Mouse (Mus musculus): Measurements from ENCODE around the gene Gm13090.

Gm13090 gene

DNA sequence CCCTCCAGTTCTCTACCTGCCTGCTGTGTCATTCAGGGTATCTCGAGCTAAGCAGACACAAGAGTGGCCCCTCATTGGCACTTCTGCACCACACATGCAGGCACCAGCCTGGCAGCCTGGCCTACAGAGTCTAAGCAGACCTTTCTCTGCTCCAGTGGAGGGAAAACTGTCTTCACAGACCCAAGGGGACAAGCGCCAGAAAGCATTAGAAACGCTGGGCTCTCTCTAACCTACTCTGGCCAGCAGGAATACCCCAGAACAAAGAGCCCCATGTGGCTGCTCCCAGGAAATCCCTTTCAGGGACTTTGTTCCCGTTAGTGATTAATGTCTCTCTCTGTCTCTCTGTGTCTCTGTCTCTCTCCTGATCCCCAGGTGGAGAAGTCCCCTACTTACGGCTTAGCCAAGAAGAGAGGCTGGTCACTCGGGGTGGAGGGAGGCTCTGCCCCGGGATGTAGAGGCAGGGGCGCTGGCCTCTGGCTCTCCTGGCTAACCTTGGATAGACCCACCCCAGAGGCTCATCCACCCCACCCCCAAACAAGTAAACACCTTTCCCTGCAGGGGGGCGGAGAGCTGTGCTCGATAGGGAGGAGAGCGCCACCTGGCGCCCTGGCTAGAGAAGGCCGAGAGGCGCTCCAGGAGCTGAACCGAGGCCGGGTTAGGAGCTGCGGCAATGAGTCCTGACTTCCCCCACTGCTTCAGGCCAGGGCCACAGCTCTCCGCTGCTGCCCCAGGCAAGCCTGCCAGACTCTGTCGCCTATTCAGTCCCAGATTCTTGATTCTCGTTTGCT lies 49.9 kb downstream of the Gm13090 start:
- DNase-seq: peak; percentile 93

DNA sequence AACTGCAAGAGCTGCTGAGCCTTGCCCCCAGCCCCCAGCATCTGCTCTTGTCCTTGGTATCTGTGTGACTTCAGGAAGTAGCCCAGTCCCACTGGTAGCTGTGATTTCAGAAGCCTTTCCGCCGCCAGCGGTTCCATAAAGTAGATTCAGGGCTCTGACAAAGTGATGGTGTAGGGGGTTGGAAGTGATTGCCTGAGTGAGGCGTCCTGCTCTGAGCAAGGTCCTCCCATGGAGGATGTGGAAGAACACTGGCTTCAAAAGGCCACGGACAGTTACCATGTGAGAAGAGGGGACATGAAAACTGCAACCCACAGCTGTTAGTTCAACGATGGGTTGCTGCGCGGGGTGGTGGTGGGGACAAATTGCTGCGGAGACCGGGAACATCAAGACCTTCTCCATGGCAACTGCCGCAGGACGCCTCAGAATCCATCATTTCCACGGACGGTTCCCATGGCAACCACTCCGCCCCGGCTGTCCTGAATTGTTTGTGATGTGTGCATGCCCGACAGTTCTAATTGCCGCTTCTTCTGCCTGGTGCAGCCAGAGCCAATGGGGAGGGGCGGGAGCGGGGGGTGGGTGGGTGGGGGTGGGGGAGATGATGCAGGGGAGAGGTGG lies 51.1 kb downstream of the Gm13090 start:
- DNase-seq: peak; percentile 91

Measured in embryo, embryonic 11 days (tissue).